Mouse (Mus musculus): ENCODE results near the gene Dld.

Dld gene

DNA sequence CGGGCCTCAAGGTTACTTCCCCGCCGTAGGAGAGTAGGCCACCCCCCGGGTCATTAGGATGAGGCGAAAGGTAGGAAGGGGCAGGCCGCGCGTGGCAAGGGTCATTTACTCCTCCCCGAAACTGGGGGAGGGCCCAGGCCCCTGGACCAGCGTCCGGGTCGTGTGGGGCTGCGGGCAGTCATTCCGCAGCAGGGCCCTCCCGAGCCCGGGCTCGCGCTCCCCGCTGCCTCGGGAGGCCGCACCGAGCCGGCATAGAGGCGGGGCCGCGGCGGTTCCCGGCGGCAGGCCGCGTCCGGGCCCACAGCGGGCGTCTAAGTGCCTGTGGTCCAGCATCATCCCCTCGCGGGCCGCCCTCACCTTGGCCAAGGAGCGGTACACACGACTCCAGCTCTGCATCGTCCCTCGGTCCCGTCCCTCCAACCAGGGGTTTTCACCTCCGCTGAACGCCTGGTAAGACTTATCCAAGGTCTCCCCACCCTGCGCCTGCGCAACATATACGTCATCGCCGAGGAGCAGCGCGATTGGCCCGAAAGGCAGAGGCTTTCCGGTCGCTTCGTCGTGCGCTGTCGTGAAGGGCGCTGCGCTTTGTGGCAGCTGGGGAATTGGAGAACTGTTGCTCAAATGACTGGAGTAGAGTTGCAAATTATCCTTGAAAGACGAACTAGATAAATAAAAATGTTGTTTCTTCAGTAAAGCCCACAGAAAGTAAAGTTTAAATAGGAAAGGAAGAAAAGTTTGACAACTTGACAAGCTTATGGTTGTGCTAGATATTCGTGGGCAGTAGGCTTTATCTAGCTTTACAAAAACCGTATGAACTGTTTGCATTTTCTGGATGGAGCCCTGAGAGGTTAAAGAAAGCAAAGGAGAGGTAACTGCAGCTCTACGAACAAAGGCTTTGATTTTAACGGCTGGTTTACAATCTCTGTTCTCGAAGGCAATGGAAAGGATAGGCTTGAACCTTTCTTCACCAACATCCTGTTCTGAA, at the start of gene Dld:
Dld (minus strand) TSS at position 510 of the 985 bp plus-strand sequence.
- in situ Hi-C loops (cut with MboI): no loop called here

- in situ Hi-C loops (cut with MboI): no loop called here
Measured at GRCm38 (mm10) chr12:31400821-31401220, 49.6 kb upstream of the Dld start.

DNA sequence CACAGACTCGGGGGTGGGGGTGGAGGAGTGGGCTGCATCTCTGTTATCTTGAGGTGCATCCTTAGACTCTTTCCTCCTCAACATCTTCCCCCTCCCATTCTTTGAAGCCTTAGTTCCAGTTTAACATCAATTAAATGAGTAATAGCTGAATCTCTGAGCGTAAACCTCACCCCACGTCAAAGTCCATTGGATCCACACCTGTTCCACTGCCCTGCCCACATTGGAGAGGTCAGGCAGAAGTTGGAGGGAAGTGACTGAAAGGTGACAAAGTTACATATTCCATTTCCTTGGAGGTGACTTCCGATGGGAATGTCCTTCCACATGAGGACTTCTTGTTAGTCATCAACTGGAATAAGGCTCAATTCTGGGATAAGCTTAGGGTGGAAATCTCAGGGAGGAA, 46.5 kb upstream of the Dld start:
- in situ Hi-C loops (cut with MboI): no loop called here

DNA sequence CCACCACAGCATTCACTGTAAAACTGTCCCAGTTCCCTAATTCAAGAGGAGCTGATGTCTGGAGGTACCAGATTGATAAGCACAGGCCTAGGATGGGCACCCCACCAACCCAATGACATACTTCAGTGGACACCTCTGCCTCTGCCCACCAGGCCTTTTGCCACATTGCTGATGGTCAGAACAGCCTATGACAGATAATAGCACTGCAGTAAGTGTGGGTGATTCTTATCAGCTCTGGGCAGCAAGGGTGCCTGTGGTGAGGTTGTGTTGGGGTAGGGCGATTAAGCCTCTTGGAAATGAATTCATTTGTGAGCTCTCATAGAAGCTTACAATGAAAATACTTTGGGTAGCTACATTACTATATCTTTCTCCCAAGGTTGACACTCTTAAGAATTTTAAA, 44.6 kb upstream of the Dld start:
- in situ Hi-C loops (cut with MboI): no loop called here

DNA sequence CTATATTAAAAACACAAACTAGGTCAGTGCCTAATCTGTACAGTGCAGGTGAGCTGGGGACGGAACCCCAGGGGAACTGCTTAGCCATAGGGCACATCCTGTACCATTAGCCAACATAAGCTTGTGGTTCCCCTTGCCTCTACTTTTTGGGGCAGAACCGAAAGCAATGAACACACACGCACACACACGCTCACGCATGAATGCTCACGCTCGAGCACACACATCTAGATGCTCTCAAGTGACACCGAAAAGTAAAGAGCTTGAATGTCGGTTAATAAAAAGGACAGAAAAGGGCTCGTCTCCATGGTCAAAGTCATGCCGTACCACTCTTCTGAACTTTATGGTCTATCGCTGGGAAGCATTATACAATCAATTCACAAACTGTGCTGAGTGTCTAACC, 40.4 kb upstream of the Dld start:
- in situ Hi-C loops (cut with MboI): no loop called here

DNA sequence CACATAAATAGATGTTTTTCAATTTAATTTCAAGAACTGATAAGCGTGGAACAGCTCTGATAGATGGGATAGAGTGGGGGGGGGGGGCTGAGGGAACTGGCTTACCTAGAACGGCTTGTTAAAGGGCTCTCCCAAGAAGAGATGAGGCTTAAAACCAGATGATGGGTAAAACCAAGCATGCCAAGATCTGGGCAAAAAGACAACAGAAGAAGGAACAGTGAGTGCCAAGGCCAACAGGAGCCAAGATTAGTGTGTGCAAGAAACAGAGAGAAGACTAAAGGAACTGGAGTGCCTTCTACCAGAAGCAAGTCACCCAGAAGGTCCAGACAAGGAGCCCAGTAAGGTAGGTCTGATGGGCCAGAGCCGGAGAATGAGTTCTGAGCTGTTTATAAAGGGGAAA, 39.3 kb upstream of the Dld start, which contains the start of gene Slc26a3:
Slc26a3 (plus strand) TSS at position 301 of the 400 bp plus-strand sequence.
- in situ Hi-C loops (cut with MboI): no loop called here

DNA sequence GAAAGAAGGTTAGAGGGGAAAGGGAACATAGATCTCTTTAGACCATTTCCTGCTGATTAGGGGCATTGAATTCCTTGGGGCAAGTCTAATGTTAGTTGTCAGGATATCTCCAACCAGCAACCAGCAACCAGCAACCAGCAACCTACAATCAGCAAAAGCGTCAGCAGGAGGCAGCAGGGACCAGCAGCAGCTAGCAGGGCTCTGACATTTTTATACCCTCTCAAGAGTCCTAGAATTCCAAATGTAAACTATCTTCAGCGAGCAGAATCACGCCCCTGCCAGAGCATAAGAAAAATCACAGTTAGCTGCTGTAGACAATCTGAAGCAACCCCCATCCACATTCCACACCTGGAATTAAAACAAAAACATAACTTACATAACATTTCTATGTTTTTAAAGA, 36.0 kb upstream of the Dld start:
- in situ Hi-C loops (cut with MboI): no loop called here

DNA sequence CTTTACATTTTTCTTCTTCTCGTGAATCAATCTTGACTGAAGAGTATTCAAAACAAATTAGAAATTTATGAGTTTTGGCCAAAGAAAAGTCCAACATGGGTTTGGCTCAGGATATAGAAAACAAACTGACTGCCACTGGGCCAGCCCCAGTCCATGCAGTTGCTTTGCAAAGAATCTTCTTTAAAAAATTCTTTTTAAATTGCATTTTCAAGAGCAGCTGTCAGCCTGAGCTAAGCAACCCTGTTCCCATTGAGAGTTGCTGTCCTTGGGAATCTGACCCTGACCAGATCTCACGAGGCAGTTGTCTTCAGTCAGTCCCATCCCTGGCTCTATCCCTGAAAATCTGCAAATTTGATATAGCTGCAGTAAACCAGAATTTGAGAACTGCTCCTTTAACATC, 31.2 kb upstream of the Dld start:
- in situ Hi-C loops (cut with MboI): no loop called here

GRCm38 (mm10) chr12:31380878-31381277, 29.6 kb upstream of the Dld start:
- in situ Hi-C loops (cut with MboI): no loop called here

GRCm38 (mm10) chr12:31377241-31377640, 26.0 kb upstream of the Dld start:
- in situ Hi-C loops (cut with MboI): no loop called here

GRCm38 (mm10) chr12:31376326-31376950, 25.2 kb upstream of the Dld start:
- in situ Hi-C loops (cut with MboI): no loop called here

- in situ Hi-C loops (cut with MboI): no loop called here
Measured at GRCm38 (mm10) chr12:31375283-31375615, 24.0 kb upstream of the Dld start.

DNA sequence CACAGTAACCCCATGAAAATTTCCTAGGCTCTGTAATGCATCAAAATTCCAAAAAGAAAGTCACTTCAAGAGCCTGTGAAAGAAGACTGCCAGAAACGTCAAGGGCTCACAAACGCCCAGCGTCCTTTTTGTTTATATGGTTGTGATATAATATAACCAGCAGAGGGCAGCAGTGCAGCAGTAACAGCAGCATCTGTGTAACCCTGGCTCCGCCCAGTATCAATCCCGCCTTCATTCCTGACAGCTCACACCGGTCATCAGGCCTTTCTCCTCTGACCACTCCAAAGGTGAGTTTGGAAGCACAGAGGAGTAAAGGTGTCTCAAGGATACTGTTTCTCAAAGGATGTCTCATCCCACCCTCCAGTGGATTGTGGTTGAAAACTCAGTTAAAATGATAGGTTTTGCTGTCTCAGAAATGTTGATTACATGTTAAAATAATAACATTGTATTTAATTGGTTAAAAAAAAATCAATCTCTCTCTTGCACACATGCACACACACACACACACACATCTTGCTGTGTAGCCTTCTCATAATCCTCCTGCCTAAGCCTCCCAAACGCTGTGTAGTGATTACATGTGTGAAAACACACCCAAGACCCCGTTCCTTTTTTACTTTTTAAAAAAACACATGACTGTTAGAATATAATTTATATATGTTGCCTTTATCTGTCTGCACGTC, 23.5 kb upstream of the Dld start:
- in situ Hi-C loops (cut with MboI): no loop called here

GRCm38 (mm10) chr12:31369656-31370055, 18.4 kb upstream of the Dld start:
- in situ Hi-C loops (cut with MboI): no loop called here

DNA sequence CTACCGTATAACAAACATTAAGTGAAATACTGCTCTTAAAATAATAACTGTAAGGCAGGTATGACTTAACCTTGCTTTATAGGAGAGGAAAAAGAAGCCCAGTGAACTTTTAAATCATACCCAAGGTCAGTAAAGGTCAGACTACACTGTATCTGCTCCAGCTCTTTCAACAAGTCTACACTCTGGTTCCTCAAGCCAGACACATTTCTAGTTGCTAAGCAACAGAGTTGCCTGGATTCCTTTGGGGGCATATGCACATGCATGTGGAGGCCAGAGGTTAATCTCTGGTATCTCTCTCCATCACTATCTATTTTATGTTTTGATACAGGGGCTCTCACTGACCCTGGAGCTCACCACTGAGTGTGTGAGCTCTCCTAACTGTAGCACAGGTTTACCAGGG, 17.9 kb upstream of the Dld start:
- in situ Hi-C loops (cut with MboI): no loop called here

- in situ Hi-C loops (cut with MboI): no loop called here
Measured at GRCm38 (mm10) chr12:31367721-31368120, 16.5 kb upstream of the Dld start.

GRCm38 (mm10) chr12:31366428-31366827, 15.2 kb upstream of the Dld start:
- in situ Hi-C loops (cut with MboI): no loop called here

DNA sequence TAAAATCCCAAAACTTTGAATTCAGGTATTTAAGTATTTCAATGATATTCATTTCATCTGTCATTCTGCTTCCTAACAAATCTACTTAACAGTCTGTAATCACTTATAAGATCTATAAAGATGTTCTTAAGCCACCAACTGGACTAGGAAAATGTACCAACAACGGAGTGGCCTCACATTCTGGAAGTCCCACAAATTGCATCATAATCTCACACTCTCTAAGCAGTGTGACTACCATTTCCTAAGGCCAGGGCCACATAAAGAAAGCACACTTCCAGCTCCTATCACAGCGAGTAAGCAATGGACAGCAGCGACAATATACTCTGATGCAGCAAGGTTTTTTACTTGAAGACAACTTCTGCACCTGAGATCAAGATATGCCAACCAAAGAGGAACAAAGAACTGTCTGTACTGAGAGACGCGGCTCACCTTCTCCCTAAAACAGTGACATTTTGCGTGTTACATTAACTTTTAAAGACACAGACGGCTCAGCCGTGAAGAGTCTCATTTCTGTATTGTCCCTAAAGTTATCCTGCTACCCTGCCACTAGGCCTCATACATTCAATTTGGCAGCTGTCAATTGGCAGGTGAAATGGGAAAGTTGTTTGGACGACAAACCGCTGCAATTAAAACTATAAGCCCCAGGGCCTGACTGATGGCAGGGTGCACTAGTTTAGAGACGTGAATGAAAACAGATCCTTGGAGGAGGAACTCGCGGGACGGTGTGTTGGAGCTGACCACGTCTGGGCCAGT, 886 bp downstream of the Dld start:
- in situ Hi-C loops (cut with MboI): no loop called here

- in situ Hi-C loops (cut with MboI): no loop called here
Measured at GRCm38 (mm10) chr12:31333261-31333660, 18.0 kb downstream of the Dld start.

- in situ Hi-C loops (cut with MboI): no loop called here
Measured at GRCm38 (mm10) chr12:31327139-31327538, 24.1 kb downstream of the Dld start.

GRCm38 (mm10) chr12:31323136-31323695, 28.0 kb downstream of the Dld start:
- in situ Hi-C loops (cut with MboI): no loop called here

- in situ Hi-C loops (cut with MboI): no loop called here
Measured at GRCm38 (mm10) chr12:31321532-31321931, 29.7 kb downstream of the Dld start.

All from mature B cell (primary cell).